Mouse (Mus musculus) G1E (cell line): ENCODE results near the gene Klhl36.

ENCODE experiments used
- CTCF ChIP-seq: IDR thresholded peaks from 2 replicates; pipeline ENCODE4 v1.5.1; 2012; ENCODE audit warnings: low read depth, low read length, inconsistent platforms, mixed read lengths
- GATA1 ChIP-seq: IDR thresholded peaks from 2 replicates; pipeline ENCODE4 v1.6.1; 2012; ENCODE audit warnings: borderline replicate concordance, low read length, inconsistent platforms, mixed read lengths

DNA sequence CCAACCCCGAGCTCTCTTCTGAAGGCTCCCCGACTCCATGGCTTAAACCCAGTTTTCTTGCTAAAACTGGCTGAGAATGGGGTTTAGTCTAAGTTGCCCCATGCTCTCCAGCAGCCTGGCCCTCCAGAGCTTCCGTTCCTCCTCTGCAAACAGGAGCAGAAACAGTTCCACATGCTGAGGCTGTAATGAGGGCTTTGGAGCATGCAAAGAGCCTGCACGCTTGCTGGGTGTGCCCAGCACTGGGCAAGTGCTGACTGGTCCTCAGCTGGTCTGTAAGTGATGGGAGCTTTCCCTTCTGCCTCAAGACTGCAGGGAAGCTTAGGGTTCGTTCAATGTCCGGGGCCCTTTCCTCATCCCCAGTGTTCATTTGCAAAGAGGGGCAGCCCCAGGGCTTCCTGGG, 45.8 kb upstream of the Klhl36 start:
- TF ChIP-seq CTCF (no peak), GATA1 (no peak)
